In the genomic region with DNA sequence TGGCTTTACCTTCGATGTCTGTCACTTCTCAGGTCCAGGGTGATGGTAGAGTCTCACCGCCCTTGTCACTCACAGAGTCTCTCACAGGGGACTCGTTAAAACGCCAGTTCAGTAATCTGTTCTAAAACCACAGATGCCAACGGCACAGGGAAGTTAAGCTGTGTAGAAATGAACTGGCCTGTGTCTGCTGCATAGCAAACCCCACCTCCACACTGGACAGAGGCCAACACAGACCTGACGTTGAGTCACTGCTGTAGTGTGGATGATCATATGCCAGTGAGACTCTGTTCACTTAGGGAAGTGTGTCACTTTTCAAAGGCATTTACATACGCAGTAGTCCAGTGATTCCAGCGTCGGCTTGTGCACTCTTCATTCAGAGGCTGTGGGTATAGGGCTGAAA, we compare ENCODE assay signal across 7 mouse cellular contexts. TPM values are rescaled to one million over a fixed set of nuclear protein-coding genes. Genes with fewer than 3 reads are reported as not detected.
DNase-seq lines count a peak whose midpoint lies in the region; ATAC-seq and TF ChIP-seq lines count a peak whose summit lies in the region.

No protein-coding gene starts in this region.

- no peaks in the 10 kb centered on the region for H3K79me2 ChIP-seq in C2C12 (ENCODE audit: control insufficient read depth, insufficient read depth)

- H3K4me2 ChIP-seq in forebrain, postnatal 0 days (ENCODE audit: low read depth): no peak overlapping the region

- ATAC-seq in forebrain, postnatal 0 days: peak; percentile 43
- peak; percentile 58 for ATAC-seq in megakaryocyte-erythroid progenitor cell, adult 5-6 weeks (replicated peaks; ENCODE audit: low FRiP score, low TSS enrichment, poor library complexity, severe bottlenecking)

- peak; percentile 86 for DNase-seq in NIH3T3 (ENCODE audit: low read depth)
- DNase-seq in forebrain, postnatal 0 days: peak; percentile 32
- DNase-seq in heart, postnatal 36 days: peak; percentile 45 to 47
- peak; percentile 69 to 86 for DNase-seq in left cerebral cortex, postnatal 14 days (ENCODE audit: low spot score in 2 of 2)
- DNase-seq in splenic B cell, adult 2 months (ENCODE audit: low read depth, low spot score): peak; percentile 76

- no peak overlapping the region for H3K9ac ChIP-seq in forebrain, postnatal 0 days

- no peak overlapping the region; the same call in 1 of the 2 replicates for H3K27ac ChIP-seq in forebrain, postnatal 0 days (ENCODE audit: low read depth, low read length)

- no peak overlapping the region for H3K4me3 ChIP-seq in C2C12 (ENCODE audit: insufficient read depth, poor library complexity, severe bottlenecking)
- no peak overlapping the region for H3K4me3 ChIP-seq in forebrain, postnatal 0 days (ENCODE audit: low read depth, low read length)

- 0 out of 2 replicates have a peak, but pooled peaks cover 7% of the 10 kb centered on the region for H3K4me1 ChIP-seq in forebrain, postnatal 0 days (ENCODE audit: insufficient read depth)

- no peaks in the 10 kb centered on the region for H3K36me3 ChIP-seq in C2C12 (ENCODE audit: control insufficient read depth, insufficient read depth)
- H3K36me3 ChIP-seq in forebrain, postnatal 0 days (ENCODE audit: insufficient read depth): no peaks in the 10 kb centered on the region
- no peaks in the 10 kb centered on the region for H3K36me3 ChIP-seq in splenic B cell, adult 2 months (ENCODE audit: control insufficient read depth, insufficient read depth, low read length, poor library complexity, severe bottlenecking)

- intact Hi-C loops in heart, postnatal 36 days (cut with DNase I): no loop called here
- intact Hi-C loops in left cerebral cortex, postnatal 14 days (cut with DNase I): no loop called here

- WGBS in forebrain, postnatal 0 days: 26% methylated on average over 9 of the region's 9 CpGs

- H3K9me3 ChIP-seq in forebrain, postnatal 0 days (ENCODE audit: low read length): no peaks in the 10 kb centered on the region

- no peak for TF ChIP-seq CTCF in C2C12 (IDR thresholded peaks at IDR 0.05; ENCODE audit: control insufficient read depth, insufficient read depth, insufficient read length)
- no peak for TF ChIP-seq CTCF in forebrain, postnatal 0 days (IDR thresholded peaks at IDR 0.05; ENCODE audit: low read depth)

- H3ac ChIP-seq in C2C12 (ENCODE audit: control insufficient read depth, insufficient read length, low read depth): no peak overlapping the region

- no peaks in the 10 kb centered on the region for H3K27me3 ChIP-seq in C2C12 (ENCODE audit: control insufficient read depth, insufficient read depth, insufficient read length)
- no peaks in the 10 kb centered on the region for H3K27me3 ChIP-seq in forebrain, postnatal 0 days (ENCODE audit: insufficient read depth, low read length)
- no peaks in the 10 kb centered on the region for H3K27me3 ChIP-seq in splenic B cell, adult 2 months (ENCODE audit: control insufficient read depth, insufficient read depth, low read length, poor library complexity, severe bottlenecking)

- no peaks in the 10 kb centered on the region for H3K79me3 ChIP-seq in C2C12 (ENCODE audit: low read depth)

TF ChIP-seq in C2C12, 6 proteins besides CTCF, POLR2A, EP300 and RAD21:
- TF ChIP-seq MAX (IDR thresholded peaks at IDR 0.05) (peak; percentile 25), MYOD1 (IDR thresholded peaks at IDR 0.05; ENCODE audit: control insufficient read depth, insufficient read length, low read depth) (no peak), USF1 (IDR thresholded peaks at IDR 0.05; ENCODE audit: low read depth) (peak; percentile 22), FOSL1 (IDR thresholded peaks at IDR 0.05; ENCODE audit: insufficient read depth, low read length, poor library complexity, severe bottlenecking) (no peak), CEBPB (IDR thresholded peaks at IDR 0.05; ENCODE audit: low read depth) (no peak)

RNA-seq across cellular contexts. Expression of a gene that starts 54.7 kb away (rescaled TPM):
- 2.9 TPM for polyA plus RNA-seq in C2C12 (2012; fragmentation: generic; extraction: Trizol)
- total RNA-seq in forebrain, postnatal 0 days (2014; rRNA removed): 1.5 TPM in 2 replicates
- 0.96 and 1.5 TPM in 2 replicates for polyA plus RNA-seq in forebrain, postnatal 0 days (2015; fragmentation: Nextera tagmentation; extraction: Ambion mirVana)
- total RNA-seq in heart, postnatal 36 days (2021): 10 to 100 TPM; 23.5 to 26.2 TPM
- total RNA-seq in left cerebral cortex, postnatal 14 days (2021): under 1 TPM; 0.37 to 0.70 TPM
- total RNA-seq in megakaryocyte-erythroid progenitor cell, adult 5-6 weeks (2014; fragmentation: Nextera tagmentation): 1.9 TPM in 1 of 2 replicates, not detected in the other
- 0.15 TPM in 1 of 2 replicates, not detected in the other for total RNA-seq in megakaryocyte-erythroid progenitor cell, adult 5-6 weeks (2017)

RNA-seq across cellular contexts. Expression of a gene that starts 54.9 kb away (rescaled TPM):
- 6.1 TPM for polyA plus RNA-seq in C2C12 (2012; fragmentation: generic; extraction: Trizol)
- total RNA-seq in forebrain, postnatal 0 days (2014; rRNA removed): 13.5 and 18.3 TPM in 2 replicates
- polyA plus RNA-seq in forebrain, postnatal 0 days (2015; fragmentation: Nextera tagmentation; extraction: Ambion mirVana): 3.8 and 6.5 TPM in 2 replicates
- 1 to 10 TPM; 5.5 to 6.5 TPM for total RNA-seq in heart, postnatal 36 days (2021)
- total RNA-seq in left cerebral cortex, postnatal 14 days (2021): 10 to 100 TPM; 26.2 to 27.2 TPM
- total RNA-seq in megakaryocyte-erythroid progenitor cell, adult 5-6 weeks (2014; fragmentation: Nextera tagmentation): 38.6 and 43.4 TPM in 2 replicates
- 31.8 and 53.7 TPM in 2 replicates for total RNA-seq in megakaryocyte-erythroid progenitor cell, adult 5-6 weeks (2017)

Comparison
In these comparisons a context has a peak if more than half of its experiments do, and no peak if none do; other contexts are left out.
1. DNase-seq: peak in every context shown above with its lines; median percentile 86 in NIH3T3; 78 in left cerebral cortex, postnatal 14 days; 76 in splenic B cell, adult 2 months; 46 in heart, postnatal 36 days; 32 in forebrain, postnatal 0 days.